In genomic region chr5:39840576-39840975, GRCm38 (mm10) we compare ENCODE assay signal across 12 mouse cellular contexts.
"Had no signal": no experiment of that assay in that cellular context is flagged by ENCODE, and none has a peak within 500 bp of the region (broad histone marks: within the 10 kb centered on the region; RNA-seq: fewer than 3 reads in every experiment).

No protein-coding gene starts in this region.

- H3K4me1 ChIP-seq: limb, embryonic 15.5 days; liver, embryonic 12.5 days; midbrain, embryonic 10.5 days; neural tube, embryonic 12.5 days had no signal

- H3K36me3 ChIP-seq: limb, embryonic 15.5 days; liver, embryonic 12.5 days; midbrain, embryonic 10.5 days; neural tube, embryonic 12.5 days had no signal

- H3K9ac ChIP-seq: limb, embryonic 15.5 days; liver, embryonic 12.5 days; lung, embryonic 14.5 days; neural tube, embryonic 12.5 days had no signal

- H3K27me3 ChIP-seq: limb, embryonic 15.5 days; liver, embryonic 12.5 days; neural tube, embryonic 12.5 days had no signal

- H3K27ac ChIP-seq: limb, embryonic 15.5 days; liver, embryonic 12.5 days; midbrain, embryonic 10.5 days; neural tube, embryonic 12.5 days had no signal

- H3K4me3 ChIP-seq: limb, embryonic 15.5 days; liver, embryonic 12.5 days; midbrain, embryonic 10.5 days; neural tube, embryonic 12.5 days had no signal

- H3K4me2 ChIP-seq: limb, embryonic 15.5 days; liver, embryonic 12.5 days; lung, embryonic 14.5 days; neural tube, embryonic 12.5 days had no signal

- ATAC-seq: liver, embryonic 12.5 days had no signal

- H3K9me3 ChIP-seq: limb, embryonic 15.5 days; liver, embryonic 12.5 days; midbrain, embryonic 10.5 days; neural tube, embryonic 12.5 days had no signal

- DNase-seq: lung, embryonic 14.5 days; lung, postnatal 10 days; lung, postnatal 4 days; midbrain, embryonic 14.5 days; retina, postnatal 1 day; right cerebral cortex, postnatal 4 days; spleen, adult 18-20 months; thymus, postnatal 36 days had no signal
